Mouse (Mus musculus) ovary, postnatal 10 days (tissue): ENCODE results near the gene Scml4.

ENCODE experiments used
- DNase-seq: peaks from one replicate; pipeline ENCODE4 v3.0.0; 2022; ENCODE audit warnings: low spot score

The Scml4 gene

GRCm38 (mm10) chr10:42951078-42952045 is 91.2 kb downstream of the Scml4 start:
- DNase-seq = no peak

GRCm38 (mm10) chr10:42952046-42952420 is 91.9 kb downstream of the Scml4 start:
- no peak for DNase-seq

- no peak for DNase-seq
These were observed 93.4 kb downstream of the Scml4 start for GRCm38 (mm10) chr10:42953601-42954000.

- no peak for DNase-seq
These were observed 95.0 kb downstream of the Scml4 start for GRCm38 (mm10) chr10:42955205-42955604.

- no peak for DNase-seq
These were observed 97.9 kb downstream of the Scml4 start for GRCm38 (mm10) chr10:42957881-42958651.

GRCm38 (mm10) chr10:42958686-42959085 is 98.5 kb downstream of the Scml4 start:
- DNase-seq = no peak

GRCm38 (mm10) chr10:42961771-42962170 is 101.6 kb downstream of the Scml4 start:
- DNase-seq = no peak

GRCm38 (mm10) chr10:42962181-42962601 is 102.0 kb downstream of the Scml4 start:
- no peak for DNase-seq

GRCm38 (mm10) chr10:42962655-42963054 is 102.5 kb downstream of the Scml4 start:
- DNase-seq = no peak

- no peak for DNase-seq
These were observed 102.9 kb downstream of the Scml4 start for GRCm38 (mm10) chr10:42963061-42963460.

GRCm38 (mm10) chr10:42968332-42968731 is 108.2 kb downstream of the Scml4 start:
- no peak for DNase-seq

- peak; percentile 11 for DNase-seq
These were observed 112.5 kb downstream of the Scml4 start for GRCm38 (mm10) chr10:42972504-42973172.

- no peak for DNase-seq
These were observed 113.4 kb downstream of the Scml4 start for GRCm38 (mm10) chr10:42973537-42973936.

- no peak for DNase-seq
These were observed 116.4 kb downstream of the Scml4 start for GRCm38 (mm10) chr10:42976577-42976976.

GRCm38 (mm10) chr10:42978346-42978745 is 118.2 kb downstream of the Scml4 start:
- no peak for DNase-seq

GRCm38 (mm10) chr10:42980999-42981757 is 121.0 kb downstream of the Scml4 start:
- DNase-seq = no peak

- DNase-seq = no peak
These were observed 124.7 kb downstream of the Scml4 start for GRCm38 (mm10) chr10:42984886-42985285.

- no peak for DNase-seq
These were observed 127.5 kb downstream of the Scml4 start for GRCm38 (mm10) chr10:42987594-42988052.

GRCm38 (mm10) chr10:42988627-42989026 is 128.5 kb downstream of the Scml4 start:
- DNase-seq = no peak

GRCm38 (mm10) chr10:42989910-42990309 is 129.7 kb downstream of the Scml4 start:
- DNase-seq = no peak

- DNase-seq = no peak
These were observed 130.8 kb downstream of the Scml4 start for GRCm38 (mm10) chr10:42991018-42991417.
